Mouse (Mus musculus) embryonic facial prominence, embryonic 10.5 days (tissue): ENCODE measurements around the gene Cdh9. TPM values are rescaled to one million over a fixed set of nuclear protein-coding genes. Genes with fewer than 3 reads are reported as not detected.

Source experiments
- DNase-seq: peaks from one replicate; pipeline ENCODE4 v3.0.0-alpha.2; 2017; ENCODE audit warnings: low spot score
- H3K27ac ChIP-seq: fragments of 300-500 bp; sonication (generic); replicated peaks from 2 replicates; pipeline ENCODE4 v1.5.1; 2016; ENCODE audit warnings: mild to moderate bottlenecking
- H3K27me3 ChIP-seq: fragments of 300-500 bp; sonication (generic); replicated peaks from 2 replicates; pipeline ENCODE4 v1.6.1; 2016; ENCODE audit warnings: low read depth, mild to moderate bottlenecking; ENCODE audit not compliant: poor library complexity, severe bottlenecking
- H3K36me3 ChIP-seq: fragments of 300-500 bp; sonication (generic); replicated peaks from 2 replicates; pipeline ENCODE4 v1.6.1; 2016; ENCODE audit warnings: mild to moderate bottlenecking, moderate library complexity
- H3K4me1 ChIP-seq: fragments of 300-500 bp; sonication (generic); 2 replicates; pipeline ENCODE4 v1.6.1; 2016
- H3K4me3 ChIP-seq: fragments of 300-500 bp; sonication (generic); 2 replicates; pipeline ENCODE4 v1.5.1; 2016; ENCODE audit warnings: mild to moderate bottlenecking, moderate library complexity
- H3K9me3 ChIP-seq: fragments of 300-500 bp; sonication (generic); 2 replicates; pipeline ENCODE4 v1.6.1; 2016; ENCODE audit warnings: mild to moderate bottlenecking
- WGBS: fragments of 180-500 bp; shearing (Covaris S2); methylation state at CpG from one replicate; pipeline ENCODE4 v1.1.7; 2016; 5-methylcytosine and 5-hydroxymethylcytosine counted together
- polyA plus RNA-seq: library from polyadenylated mRNA; unstranded; fragments of >200 nt; fragmentation: Nextera tagmentation; extraction: Ambion mirVana; gene quantifications from 2 replicates; pipeline ENCODE4 v1.2.1, GENCODE M21; 2016

Cdh9 gene
- polyA plus RNA-seq, 1 experiment from 2014 or later, result 0.26 TPM

DNA sequence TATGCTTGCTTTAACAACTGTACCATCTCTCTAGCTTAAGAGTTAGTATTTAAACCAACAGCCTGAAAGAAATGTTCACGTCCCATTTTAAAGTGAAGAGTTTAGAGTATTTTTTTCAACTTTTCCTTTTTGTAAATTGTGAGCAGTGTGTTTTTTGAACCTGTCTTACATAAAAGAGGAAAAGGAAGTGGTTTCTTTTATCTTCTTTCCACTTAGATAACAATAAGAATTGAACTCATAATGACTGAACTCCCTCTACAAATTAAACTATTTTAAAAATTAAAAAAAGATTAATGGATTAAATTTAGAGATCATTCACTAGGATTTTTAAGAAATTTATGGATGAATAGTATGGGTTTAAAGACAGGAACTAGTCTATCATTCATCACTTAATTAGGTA, 168.1 kb downstream of the Cdh9 start:
- Histone ChIP-seq H3K36me3 (no peaks in the 10 kb centered on the region), H3K27me3 (no peaks in the 10 kb centered on the region), H3K27ac (no peak overlapping the region), H3K4me3 (no peak overlapping the region), H3K9me3 (no peaks in the 10 kb centered on the region), H3K4me1 (no peaks in the 10 kb centered on the region)
- 85% methylated on average over 1 of the region's 1 CpGs for WGBS
- DNase-seq, result no peak
